Mouse (Mus musculus) large intestine, adult 2 months (tissue): Measurements from ENCODE around the gene Cog8. TPM values are rescaled to one million over a fixed set of nuclear protein-coding genes. Genes with fewer than 3 reads are reported as not detected.
"Not testable (repeated sequence)": the region's sequence is repeated elsewhere in the genome, so short reads cannot be mapped to it uniquely, and the experiment has no call there.

Experiments
- DNase-seq: peaks from one replicate; pipeline ENCODE4 v3.0.0-alpha.2; 2012; ENCODE audit warnings: low read depth, low spot score
- WGBS: fragments of 180-500 bp; shearing (Covaris S2); methylation state at CpG from one replicate; pipeline ENCODE4 v1.1.7; 2018; 5-methylcytosine and 5-hydroxymethylcytosine counted together
- polyA plus RNA-seq: library from polyadenylated mRNA; depleted of rRNA; stranded (reverse); fragments of >200 nt; gene quantifications from 2 replicates; pipeline ENCODE4 v1.2.3, GENCODE M21; 2012

The Cog8 gene
- polyA plus RNA-seq, 1 experiment, result 28.5 TPM

DNA sequence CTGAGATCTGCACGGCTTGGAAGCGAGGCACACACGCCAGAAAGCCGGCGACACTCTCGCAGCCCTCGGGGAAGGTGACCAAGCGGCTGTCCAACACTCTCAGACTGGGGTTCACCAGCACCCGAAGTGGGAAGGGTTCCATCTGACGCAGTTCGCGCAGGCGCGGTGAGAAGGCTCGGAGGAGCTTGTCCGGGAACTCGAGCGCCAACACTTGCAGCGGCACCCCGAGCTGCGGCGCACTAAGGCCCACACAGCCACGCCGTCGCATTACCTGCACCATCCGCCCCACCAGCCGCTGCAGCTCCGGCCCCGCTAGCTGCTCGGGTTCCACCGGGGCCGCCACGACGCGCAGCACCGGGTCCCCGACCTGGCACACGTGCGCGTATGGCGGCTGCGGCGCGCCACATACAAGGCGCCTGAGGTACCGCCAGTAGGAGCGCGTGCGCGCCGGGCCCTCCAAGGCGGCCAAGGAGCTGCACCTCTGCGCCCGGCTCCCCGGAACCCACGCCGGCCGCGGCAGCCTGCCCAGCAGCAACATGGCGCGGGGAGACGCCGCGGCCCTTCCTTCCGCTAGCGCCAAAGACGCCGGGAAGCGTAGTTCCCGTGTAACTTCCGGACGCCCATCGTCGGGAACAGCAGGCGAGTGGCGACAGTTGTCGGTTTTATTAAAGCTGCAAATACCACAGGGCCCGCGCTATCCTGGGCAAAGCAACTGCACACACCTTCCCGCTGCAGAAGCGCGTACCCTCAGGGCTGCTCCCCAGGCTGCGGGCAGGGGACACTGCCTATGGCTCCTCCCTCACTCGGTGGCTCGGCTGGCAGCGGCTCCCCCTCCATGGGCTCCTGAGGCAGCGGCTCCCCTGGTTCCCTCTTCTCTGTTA lies 8.2 kb downstream of the Cog8 start, which contains the start of gene Pdf:
TSS of gene Pdf (minus strand) at position 554 of the 881 bp plus-strand sequence.
- WGBS, result under 1% methylated on average over 87 of the region's 87 CpGs

DNA sequence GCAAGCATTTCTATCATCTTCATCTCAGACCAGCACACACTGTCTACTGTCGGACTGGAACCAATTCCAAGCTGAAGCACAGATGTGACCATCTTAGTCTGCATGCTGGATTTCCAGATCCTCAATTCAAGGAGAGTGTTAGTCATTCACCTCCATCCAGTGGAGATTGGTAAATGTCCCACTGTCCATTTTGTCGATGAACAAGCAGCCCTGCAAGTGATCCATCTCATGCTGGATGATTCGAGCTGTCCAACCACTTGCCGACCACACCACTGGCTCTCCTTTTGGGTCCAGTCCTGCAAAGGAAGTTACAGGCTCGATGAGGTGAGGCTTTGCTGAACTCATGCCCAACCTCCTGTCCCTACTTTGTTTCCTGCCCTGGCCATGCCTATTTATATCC lies 9.5 kb downstream of the Cog8 start:
- no peak for DNase-seq
- 75% methylated on average over 5 of the region's 5 CpGs for WGBS

More for the DNA sequence above, 8.2 kb downstream of the Cog8 start, which contains the start of gene Pdf:
- DNase-seq, result no peak

DNA sequence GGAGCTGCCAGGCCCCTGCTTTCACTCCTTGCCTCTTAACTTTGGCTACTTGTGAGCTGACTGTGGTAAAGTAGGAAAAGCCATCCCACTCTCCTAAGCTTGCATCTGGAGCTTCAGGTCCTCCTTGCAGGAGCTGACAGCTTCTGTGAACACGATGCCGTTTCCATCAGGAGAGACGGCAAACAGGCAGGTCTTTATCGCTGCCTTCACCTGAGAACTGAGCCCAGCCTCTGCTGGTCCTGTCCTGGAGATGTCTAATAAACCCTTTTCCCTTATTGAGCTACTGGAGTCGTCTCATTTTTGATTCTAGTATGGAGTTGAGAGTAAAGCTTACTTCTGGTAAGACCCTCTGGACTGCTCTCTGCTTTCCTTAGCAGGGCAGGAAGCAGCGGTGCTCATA lies 11.0 kb downstream of the Cog8 start:
- no peak for DNase-seq
- WGBS, result 91% methylated on average over 6 of the region's 6 CpGs

DNA sequence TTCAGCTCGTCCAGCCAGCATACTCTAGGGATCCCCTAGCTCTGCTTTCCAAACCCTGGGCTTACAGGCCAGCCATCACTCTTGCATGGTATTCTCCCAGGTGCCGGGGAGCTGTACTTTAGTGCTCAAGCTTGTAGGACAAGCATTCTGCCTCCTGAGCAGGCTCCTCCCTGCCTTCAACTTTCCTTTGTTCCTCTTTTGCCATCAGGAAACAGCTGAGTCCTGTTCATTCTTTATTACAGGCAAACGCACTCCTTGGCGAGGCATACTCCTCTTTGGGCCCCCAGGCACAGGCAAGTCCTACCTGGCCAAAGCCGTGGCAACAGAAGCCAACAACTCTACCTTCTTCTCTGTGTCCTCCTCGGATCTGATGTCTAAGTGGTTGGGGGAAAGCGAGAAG lies 15.9 kb downstream of the Cog8 start:
- 76% methylated on average over 7 of the region's 7 CpGs for WGBS
- no peak for DNase-seq

DNA sequence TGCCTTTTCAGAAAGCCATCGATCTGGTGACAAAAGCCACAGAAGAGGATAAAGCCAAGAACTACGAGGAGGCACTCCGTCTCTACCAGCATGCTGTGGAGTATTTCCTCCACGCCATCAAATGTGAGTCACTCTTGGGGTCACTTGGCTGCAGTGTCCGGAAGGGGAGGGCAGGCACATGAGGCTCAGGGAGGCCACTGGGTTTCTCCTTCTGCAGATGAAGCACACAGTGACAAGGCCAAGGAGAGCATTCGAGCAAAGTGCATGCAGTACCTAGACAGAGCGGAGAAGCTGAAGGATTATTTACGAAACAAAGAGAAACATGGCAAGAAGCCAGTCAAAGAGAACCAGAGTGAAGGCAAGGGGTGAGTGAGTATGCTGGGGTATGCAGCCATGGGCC lies 19.9 kb downstream of the Cog8 start:
- WGBS, result 76% methylated on average over 8 of the region's 8 CpGs
- DNase-seq, result no peak

DNA sequence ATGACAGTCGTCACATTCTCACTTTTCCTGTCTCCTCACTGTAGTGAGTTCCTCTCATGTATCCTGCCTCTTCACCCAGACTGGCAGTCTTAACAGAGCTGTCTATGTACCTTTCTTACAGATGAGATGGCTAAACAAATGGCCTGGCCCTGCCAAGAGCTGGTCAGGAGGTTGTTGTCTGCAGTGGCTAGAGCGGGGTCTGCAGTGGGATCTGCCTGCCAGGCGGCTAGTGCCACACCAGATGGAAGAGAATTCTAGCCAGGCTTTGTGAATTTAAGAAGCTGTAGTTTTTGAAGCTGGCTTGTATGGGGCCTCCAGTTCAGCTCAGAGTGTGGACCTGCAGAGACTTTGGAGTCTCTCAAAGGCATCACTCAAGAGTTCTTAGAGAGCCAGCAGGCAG lies 20.8 kb downstream of the Cog8 start:
- WGBS, result 96% methylated on average over 3 of the region's 3 CpGs
- DNase-seq, result no peak

DNA sequence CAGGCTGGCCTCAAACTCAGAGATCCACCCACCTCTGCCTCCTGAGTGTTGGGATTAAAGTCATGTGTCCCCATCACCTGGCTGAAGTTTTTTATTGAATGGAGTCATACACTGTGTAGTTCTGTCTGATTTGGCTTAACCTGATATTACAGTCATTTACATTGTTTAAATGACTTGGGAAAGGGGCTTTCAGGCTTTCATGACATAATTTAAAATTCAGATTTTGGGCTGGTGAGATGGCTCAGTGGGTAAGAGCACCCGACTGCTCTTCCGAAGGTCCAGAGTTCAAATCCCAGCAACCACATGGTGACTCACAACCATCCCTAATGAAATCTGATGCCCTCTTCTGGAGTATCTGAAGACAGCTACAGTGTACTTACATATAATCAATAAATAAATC lies 22.9 kb downstream of the Cog8 start:
- DNase-seq, result not testable (repeated sequence)
- 83% methylated on average over 2 of the region's 2 CpGs for WGBS

DNA sequence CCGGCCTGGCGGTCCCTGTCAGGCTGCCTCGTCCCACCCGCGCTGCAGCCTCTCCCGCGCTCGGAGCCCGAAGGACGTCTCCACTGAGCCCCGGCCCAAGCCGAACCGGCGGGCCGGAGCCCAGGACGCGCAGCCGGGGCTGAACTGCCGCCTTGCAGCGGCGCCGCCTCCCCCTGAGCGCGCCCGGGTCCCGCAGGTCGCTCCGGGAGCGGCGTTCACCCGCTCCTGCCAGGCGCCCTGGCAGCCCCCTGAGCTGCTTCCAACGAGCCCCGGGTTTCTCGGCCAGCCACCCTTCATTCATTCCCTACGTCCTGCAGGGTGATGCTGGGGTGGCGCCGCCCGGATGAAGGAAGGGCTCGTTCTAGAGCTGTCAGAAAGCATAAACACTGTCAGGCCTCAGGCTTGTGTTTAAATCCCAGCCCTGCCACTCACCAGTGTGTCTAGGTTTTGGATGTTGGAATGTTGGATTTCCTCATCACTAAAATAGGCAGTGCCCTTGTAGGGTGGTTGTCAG lies 24.9 kb downstream of the Cog8 start:
- under 1% methylated on average over 40 of the region's 40 CpGs for WGBS
- no peak for DNase-seq

DNA sequence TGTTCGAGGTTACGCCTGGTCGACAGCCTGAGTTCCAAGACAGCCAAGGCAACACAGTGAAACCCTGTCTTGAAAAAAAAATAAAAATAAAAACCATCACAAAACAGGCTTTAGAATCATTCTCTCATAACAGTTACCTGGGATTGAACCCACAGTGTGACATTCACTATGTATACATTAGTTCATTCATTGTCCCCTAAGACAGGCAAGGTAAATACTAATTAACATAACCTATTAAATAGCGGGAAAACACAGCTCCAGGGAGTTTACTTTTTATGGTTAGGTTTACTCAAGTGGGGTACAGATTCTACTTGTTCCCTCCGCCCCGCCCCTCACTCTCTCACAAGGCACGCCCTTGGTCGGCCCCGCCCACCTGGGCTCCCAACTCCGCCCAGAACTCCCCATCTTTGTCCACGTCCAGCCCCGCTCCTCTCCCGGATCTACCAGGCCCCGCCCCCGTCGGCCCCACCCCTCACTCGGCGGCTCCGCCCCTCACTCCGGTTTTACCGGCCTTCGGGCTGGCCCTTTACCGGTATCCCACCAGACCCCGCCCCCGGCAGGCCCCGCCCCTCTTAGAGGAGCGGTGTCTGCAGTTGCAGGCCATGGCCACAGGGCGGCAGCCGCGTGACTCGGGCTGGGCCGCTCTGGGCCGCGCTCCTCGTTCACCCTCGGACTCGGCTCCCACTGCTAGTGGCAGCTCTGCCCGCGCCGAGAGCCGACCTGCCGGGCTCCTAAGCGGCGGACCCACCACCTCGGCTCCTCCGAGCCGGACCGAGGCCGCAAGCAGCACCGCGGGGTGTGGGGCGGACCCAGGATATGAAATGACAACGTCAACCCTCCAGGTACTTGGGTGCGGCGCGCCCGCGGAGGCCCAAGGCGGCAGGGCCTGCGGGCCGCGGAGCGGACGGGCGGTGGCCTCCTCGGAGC lies 25.6 kb downstream of the Cog8 start, which contains the start of gene Vps4a:
TSS of gene Vps4a (plus strand) at position 573 of the 927 bp plus-strand sequence.
- WGBS, result 4% methylated on average over 66 of the region's 66 CpGs

DNA sequence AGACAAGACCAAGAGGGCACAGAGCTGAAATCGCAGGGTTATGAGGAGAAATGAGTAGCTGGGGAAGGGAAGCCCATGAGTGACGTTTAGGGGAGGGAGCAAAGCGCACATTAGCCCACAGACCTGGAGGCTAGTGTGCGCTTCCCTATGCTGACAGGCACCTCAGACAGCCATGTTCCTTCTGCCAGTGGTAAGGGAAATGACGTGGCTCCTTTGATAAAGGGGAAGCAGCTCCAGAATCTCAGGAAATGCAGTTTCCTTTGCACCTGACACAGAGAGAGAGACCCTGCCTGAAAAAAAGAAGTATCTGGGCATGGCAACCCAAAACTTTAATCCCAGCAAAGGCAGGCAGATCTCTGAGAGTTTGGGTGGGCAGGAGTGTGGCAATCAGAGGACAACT lies 26.4 kb downstream of the Cog8 start:
- 67% methylated on average over 5 of the region's 5 CpGs for WGBS
- no peak for DNase-seq

More for the DNA sequence above, 25.6 kb downstream of the Cog8 start, which contains the start of gene Vps4a:
- peak; percentile 76 for DNase-seq

DNA sequence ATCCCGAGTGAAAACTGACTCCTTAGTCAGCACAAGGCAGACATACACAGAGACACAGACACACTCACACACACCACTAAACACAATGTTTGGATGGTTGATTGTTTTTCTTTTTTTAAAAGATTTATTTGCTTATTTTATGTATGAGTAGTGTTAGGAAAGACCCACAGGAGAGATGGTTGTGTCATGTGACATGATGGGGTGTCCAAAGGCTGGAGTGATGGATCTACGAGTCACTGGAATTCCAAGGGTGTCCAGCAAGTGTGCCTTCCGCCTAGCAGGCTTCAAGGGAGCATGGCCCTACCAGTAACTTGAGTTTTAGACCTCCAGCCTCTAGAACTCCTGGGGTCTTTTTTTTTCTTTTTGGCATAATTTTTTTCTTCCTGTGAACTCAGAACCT lies 27.2 kb downstream of the Cog8 start:
- DNase-seq, result no peak
- 72% methylated on average over 3 of the region's 3 CpGs for WGBS

DNA sequence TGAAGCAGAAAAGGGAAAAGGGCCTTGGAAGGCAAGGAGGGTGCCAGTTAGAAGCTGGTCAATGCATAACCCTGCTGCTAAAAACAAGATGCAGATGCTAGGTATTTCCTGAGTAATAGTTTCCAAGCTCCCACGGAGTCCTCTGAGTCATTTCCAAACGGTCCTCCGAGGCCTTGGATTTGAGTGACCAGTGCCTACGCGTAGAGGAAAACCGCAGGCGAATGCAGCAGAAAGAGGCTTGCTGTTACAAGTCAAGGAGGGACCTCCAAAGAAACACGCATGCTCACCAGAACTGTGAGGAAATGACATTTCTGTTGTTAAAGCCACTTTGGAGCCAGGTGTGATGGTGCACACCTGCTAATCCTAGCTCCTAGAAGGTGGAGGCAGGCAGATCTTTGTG lies 33.0 kb downstream of the Cog8 start:
- 89% methylated on average over 8 of the region's 8 CpGs for WGBS
- no peak for DNase-seq

DNA sequence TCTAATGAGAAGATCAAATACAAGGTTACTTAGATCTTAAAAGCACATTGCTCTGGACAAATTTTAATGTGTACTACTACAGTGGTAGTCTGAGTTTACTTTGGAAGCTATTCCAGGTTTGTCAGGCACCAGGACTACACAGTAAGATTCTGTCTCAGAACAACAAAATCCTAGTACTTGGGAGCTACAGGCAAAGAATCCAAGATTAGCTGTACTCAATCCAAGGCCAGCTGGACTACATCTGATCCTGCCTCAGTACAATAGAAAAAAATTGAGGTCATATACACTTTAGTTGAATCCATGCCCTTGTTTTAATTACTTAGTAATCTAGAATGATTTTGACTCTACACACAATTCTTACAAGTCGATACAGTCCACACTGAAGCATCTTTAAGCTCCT lies 41.6 kb downstream of the Cog8 start:
- 80% methylated on average over 1 of the region's 1 CpGs for WGBS
- DNase-seq, result no peak

DNA sequence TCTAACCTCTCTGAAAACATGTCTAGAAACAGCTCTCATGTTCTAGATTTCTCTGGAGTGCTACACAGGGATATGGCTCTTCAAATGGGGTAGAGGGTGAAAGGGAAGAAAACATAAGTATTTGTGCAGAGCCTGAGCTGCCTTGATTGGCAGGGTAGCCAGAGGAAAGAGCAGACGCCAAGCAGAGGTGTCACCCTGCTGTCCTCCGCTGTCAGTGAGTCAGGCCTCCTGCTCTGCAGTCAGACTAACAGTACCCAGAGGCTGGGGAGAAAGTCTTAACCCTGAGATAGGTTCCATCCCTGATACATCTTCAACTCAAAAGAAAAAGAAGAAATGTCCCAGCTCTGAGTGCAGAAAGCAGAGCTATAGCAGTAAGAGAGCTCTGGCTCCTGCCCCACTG lies 43.8 kb downstream of the Cog8 start:
- no peak for DNase-seq
- WGBS, result 92% methylated on average over 2 of the region's 2 CpGs

DNA sequence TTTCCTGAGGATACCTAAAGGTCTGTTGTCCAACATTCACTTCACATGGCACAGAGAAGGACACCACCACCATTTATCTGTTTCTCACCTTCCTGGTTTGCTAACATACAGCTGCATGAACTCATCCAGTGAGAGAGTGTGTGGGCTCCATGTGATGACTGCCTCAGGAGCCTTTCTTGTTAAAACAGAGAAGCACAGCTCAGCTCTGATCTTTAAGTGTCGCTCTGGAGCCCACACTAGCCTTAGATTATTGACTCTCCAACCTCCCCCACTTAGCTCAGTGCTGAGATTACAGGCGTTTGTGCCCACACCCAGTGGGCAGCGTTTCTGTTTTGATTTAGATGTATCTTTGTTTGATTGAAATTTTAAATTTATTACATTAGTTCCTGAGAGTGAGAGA lies 48.7 kb downstream of the Cog8 start:
- DNase-seq, result no peak
- 85% methylated on average over 3 of the region's 3 CpGs for WGBS

DNA sequence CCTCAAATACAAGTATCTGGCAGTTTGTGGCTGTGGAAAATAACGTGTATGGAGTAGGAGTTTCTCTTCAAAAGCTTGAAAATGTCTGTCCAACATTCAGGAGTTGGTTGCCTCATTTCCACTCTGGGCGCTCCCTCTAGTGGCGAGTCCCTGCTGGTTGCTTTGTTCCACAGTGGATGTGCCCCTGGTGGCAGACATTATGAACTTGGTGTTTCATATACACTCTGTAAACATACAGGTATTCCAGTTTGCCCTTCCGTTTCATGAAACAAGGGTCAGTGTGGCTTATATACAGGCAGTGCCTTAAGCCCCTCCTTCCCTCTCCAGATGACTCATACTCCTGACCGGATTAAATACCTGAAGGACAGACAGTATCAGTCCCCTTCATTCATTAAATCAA lies 54.0 kb downstream of the Cog8 start:
- DNase-seq, result peak; percentile 64
- WGBS, result 10% methylated on average over 5 of the region's 5 CpGs

DNA sequence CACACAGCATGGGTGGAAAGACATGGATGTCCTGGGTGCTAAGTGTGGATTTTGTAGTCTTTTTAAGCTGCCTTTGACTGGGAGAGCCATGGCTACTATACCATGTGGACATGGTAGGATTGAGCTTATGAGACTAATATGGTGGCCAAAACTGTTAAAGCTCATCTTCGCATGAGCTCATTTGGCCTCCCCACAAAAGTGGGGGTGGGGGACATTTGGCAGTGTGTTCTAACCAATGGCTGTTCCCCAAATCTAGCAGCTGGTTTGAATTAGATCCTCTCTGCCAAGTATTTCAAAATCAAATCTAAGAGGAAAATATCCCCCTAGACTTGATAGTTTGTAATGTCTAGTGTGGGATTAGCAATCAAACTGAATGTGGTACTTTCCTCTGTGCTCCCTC lies 57.4 kb downstream of the Cog8 start:
- no peak for DNase-seq
- WGBS, result 59% methylated on average over 1 of the region's 1 CpGs

DNA sequence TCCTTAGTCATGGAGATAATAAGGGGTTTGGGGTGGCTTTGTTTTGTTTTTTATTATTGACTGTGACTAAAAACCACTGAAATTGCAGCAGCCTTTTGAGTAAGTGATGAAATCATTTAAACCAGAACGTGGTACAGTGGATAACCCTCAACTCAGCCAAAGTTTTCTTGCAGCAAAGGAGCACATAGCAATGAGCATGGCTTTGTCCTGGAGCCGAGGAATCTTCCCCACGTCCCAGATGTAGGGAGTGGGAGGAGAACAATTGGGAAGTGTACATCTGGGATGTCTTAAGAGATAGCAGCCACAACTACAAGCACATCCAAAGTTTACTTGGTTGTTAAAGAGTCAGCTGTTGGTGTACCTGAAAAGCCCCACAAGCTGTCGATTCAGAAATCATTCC lies 59.1 kb downstream of the Cog8 start:
- 84% methylated on average over 4 of the region's 4 CpGs for WGBS

DNA sequence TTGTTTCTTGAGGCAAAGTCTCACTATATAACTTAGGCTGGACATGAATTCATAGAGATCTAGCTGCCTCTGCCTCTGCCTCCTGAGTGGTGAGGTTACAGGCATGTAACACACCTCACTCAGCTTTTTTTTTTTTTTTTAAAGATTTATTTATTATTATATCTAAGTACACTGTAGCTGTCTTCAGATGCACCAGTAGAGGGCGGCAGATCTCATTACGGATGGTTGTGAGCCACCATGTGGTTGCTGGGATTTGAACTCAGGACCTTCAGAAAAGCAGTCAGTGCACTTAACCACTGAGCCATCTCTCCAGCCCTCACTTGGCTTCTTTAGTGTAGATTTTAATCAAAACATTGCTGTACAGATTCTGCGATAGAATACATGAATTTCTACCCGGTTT lies 60.1 kb downstream of the Cog8 start:
- 87% methylated on average over 4 of the region's 4 CpGs for WGBS
- DNase-seq, result not testable (repeated sequence)

More for the DNA sequence above, 59.1 kb downstream of the Cog8 start:
- no peak for DNase-seq
